Comparison of ENCODE assay signal across 11 mouse cellular contexts in the genomic region with DNA sequence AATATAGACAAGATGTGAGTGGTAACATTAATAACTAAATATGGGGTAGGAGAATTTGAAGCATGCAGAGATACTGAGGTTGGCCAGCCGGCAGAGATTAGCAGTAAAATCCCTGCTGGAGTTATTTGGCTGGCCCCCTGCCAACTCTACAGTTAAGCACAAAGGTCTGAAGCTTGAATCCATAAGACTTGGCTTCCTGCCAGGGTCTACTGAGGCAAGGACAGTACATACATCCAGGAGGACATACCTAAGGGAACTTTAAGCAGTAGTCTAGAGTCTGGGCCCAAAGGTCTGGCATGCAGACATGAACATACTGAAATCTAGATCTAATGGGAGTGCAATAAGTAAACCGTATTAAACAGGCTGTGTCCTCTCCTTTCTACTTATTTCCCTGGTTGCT.
DNase-seq lines count a peak whose midpoint lies in the region; ATAC-seq and TF ChIP-seq lines count a peak whose summit lies in the region.
"Had no signal": no experiment of that assay in that cellular context is flagged by ENCODE, and none has a peak within 500 bp of the region (broad histone marks: within the 10 kb centered on the region; RNA-seq: fewer than 3 reads in every experiment).

No protein-coding gene starts in this region.

- H3K36me3 ChIP-seq in heart, embryonic 10.5 days: no peaks in the 10 kb centered on the region
- no peaks in the 10 kb centered on the region for H3K36me3 ChIP-seq in midbrain, postnatal 0 days (ENCODE audit: insufficient read depth, low read length)
- H3K36me3 ChIP-seq in midbrain, embryonic 16.5 days (ENCODE audit: control insufficient read depth, insufficient read depth, low read length): no peaks in the 10 kb centered on the region
- no peaks in the 10 kb centered on the region for H3K36me3 ChIP-seq in limb, embryonic 14.5 days (ENCODE audit: control insufficient read depth, insufficient read depth, low read length)
- H3K36me3 ChIP-seq: neural tube, embryonic 12.5 days had no signal

- peak; percentile 3 to 5 for DNase-seq in cerebellum, adult 18-20 months
- no peak for DNase-seq in cerebellum, adult 8-10 months
- peak; percentile 9 to 10 for DNase-seq in heart, postnatal 10 days
- no peak for DNase-seq in heart, embryonic 10.5 days (ENCODE audit: low spot score)
- DNase-seq in midbrain, postnatal 0 days (ENCODE audit: low spot score): peak; percentile 26
- DNase-seq in limb, embryonic 14.5 days (ENCODE audit: low spot score): peak; percentile 56
- DNase-seq in ovary, postnatal 14 days (ENCODE audit: low spot score): no peak
- DNase-seq: cerebellum, adult 11-12 months; lung, adult 2 months had no signal

- H3K9ac ChIP-seq in midbrain, postnatal 0 days (replicated peaks; ENCODE audit: low read length, poor library complexity, severe bottlenecking): no peak overlapping the region
- H3K9ac ChIP-seq in midbrain, embryonic 16.5 days (ENCODE audit: low read depth, low read length): no peak overlapping the region
- H3K9ac ChIP-seq in limb, embryonic 14.5 days (ENCODE audit: low read depth, low read length, severe bottlenecking): no peak overlapping the region
- H3K9ac ChIP-seq: neural tube, embryonic 12.5 days had no signal

- no peak overlapping the region for H3K4me3 ChIP-seq in heart, embryonic 10.5 days
- no peak overlapping the region for H3K4me3 ChIP-seq in midbrain, postnatal 0 days (ENCODE audit: low read depth, low read length)
- no peak overlapping the region for H3K4me3 ChIP-seq in midbrain, embryonic 16.5 days (ENCODE audit: low read depth, low read length)
- no peak overlapping the region for H3K4me3 ChIP-seq in limb, embryonic 14.5 days (replicated peaks; ENCODE audit: low read length)
- H3K4me3 ChIP-seq: neural tube, embryonic 12.5 days had no signal

- 0 out of 2 replicates have a peak, but pooled peaks cover 3% of the 10 kb centered on the region for H3K4me1 ChIP-seq in heart, embryonic 10.5 days
- no peaks in the 10 kb centered on the region for H3K4me1 ChIP-seq in midbrain, postnatal 0 days (ENCODE audit: insufficient read depth, low read length)
- H3K4me1 ChIP-seq in midbrain, embryonic 16.5 days (ENCODE audit: control insufficient read depth, insufficient read depth, low read length): no peaks in the 10 kb centered on the region
- 0 out of 2 replicates have a peak, but pooled peaks cover 5% of the 10 kb centered on the region for H3K4me1 ChIP-seq in limb, embryonic 14.5 days (ENCODE audit: control insufficient read depth, insufficient read depth, low read length)
- H3K4me1 ChIP-seq: neural tube, embryonic 12.5 days had no signal

- no peak for TF ChIP-seq POLR2A in limb, embryonic 14.5 days (IDR thresholded peaks at IDR 0.05; ENCODE audit: borderline replicate concordance, extremely low read depth, insufficient read depth, insufficient read length)

- 58% methylated on average over 2 of the region's 2 CpGs for WGBS in heart, embryonic 10.5 days
- WGBS in midbrain, postnatal 0 days: 57% methylated on average over 2 of the region's 2 CpGs
- WGBS in midbrain, embryonic 16.5 days: 58% methylated on average over 2 of the region's 2 CpGs
- 35% methylated on average over 2 of the region's 2 CpGs for WGBS in limb, embryonic 14.5 days

- no peak for ATAC-seq in midbrain, postnatal 0 days (ENCODE audit: low FRiP score)
- ATAC-seq in midbrain, embryonic 16.5 days: no peak
- no peak for ATAC-seq in limb, embryonic 14.5 days (ENCODE audit: low FRiP score, low read depth)

- no peak for TF ChIP-seq CTCF in midbrain, postnatal 0 days (IDR thresholded peaks at IDR 0.05)

- intact Hi-C loops in heart, postnatal 10 days (cut with DNase I): no loop called here

- H3K9me3 ChIP-seq in heart, embryonic 10.5 days: no peaks in the 10 kb centered on the region
- no peaks in the 10 kb centered on the region for H3K9me3 ChIP-seq in midbrain, postnatal 0 days (ENCODE audit: low read length)
- H3K9me3 ChIP-seq in midbrain, embryonic 16.5 days (replicated peaks; ENCODE audit: control insufficient read depth, low read length, poor library complexity, severe bottlenecking): no peaks in the 10 kb centered on the region
- H3K9me3 ChIP-seq in limb, embryonic 14.5 days (ENCODE audit: control insufficient read depth, low read length): peaks cover 6% of the 10 kb centered on the region; the same call in 1 of the 2 replicates
- H3K9me3 ChIP-seq: neural tube, embryonic 12.5 days had no signal

- no peak overlapping the region for H3K4me2 ChIP-seq in midbrain, postnatal 0 days (ENCODE audit: low read depth, low read length, poor library complexity, severe bottlenecking)
- H3K4me2 ChIP-seq in midbrain, embryonic 16.5 days (ENCODE audit: low read length): no peak overlapping the region
- no peak overlapping the region for H3K4me2 ChIP-seq in limb, embryonic 14.5 days (replicated peaks; ENCODE audit: low read depth, low read length, severe bottlenecking)
- H3K4me2 ChIP-seq: neural tube, embryonic 12.5 days had no signal

- no peak overlapping the region for H3K27ac ChIP-seq in heart, embryonic 10.5 days
- H3K27ac ChIP-seq in midbrain, postnatal 0 days (ENCODE audit: low read depth, low read length): no peak overlapping the region
- no peak overlapping the region for H3K27ac ChIP-seq in midbrain, embryonic 16.5 days (ENCODE audit: low read length)
- H3K27ac ChIP-seq in limb, embryonic 14.5 days (replicated peaks; ENCODE audit: low read depth, low read length): no peak overlapping the region
- H3K27ac ChIP-seq: neural tube, embryonic 12.5 days had no signal

- no peaks in the 10 kb centered on the region for H3K27me3 ChIP-seq in heart, embryonic 10.5 days (ENCODE audit: insufficient read depth, poor library complexity, severe bottlenecking)
- no peaks in the 10 kb centered on the region for H3K27me3 ChIP-seq in midbrain, postnatal 0 days (ENCODE audit: insufficient read depth, low read length)
- H3K27me3 ChIP-seq in midbrain, embryonic 16.5 days (ENCODE audit: control insufficient read depth, insufficient read depth, low read depth, low read length): no peaks in the 10 kb centered on the region
- no peaks in the 10 kb centered on the region for H3K27me3 ChIP-seq in limb, embryonic 14.5 days (ENCODE audit: control insufficient read depth, insufficient read depth, low read length)
- H3K27me3 ChIP-seq: neural tube, embryonic 12.5 days had no signal

Comparison
In these comparisons a context has a peak if more than half of its experiments do, and no peak if none do; other contexts are left out.
1. DNase-seq: peak in cerebellum, adult 18-20 months (2 of 2), heart, postnatal 10 days (2 of 2), midbrain, postnatal 0 days (single experiment) and limb, embryonic 14.5 days (single experiment); none in cerebellum, adult 8-10 months (single experiment), heart, embryonic 10.5 days (single experiment) and ovary, postnatal 14 days (single experiment).